Mouse (Mus musculus) heart, embryonic 14.5 days (tissue): ENCODE data around the gene Lactbl1. TPM values are rescaled to one million over a fixed set of nuclear protein-coding genes. Genes with fewer than 3 reads are reported as not detected.

Experiments used
- ATAC-seq: fragments of 200-750 bp; cut with Nextera tagmentation; 2 replicates; pipeline ENCODE4 v1.8.0; 2017; ENCODE audit warnings: low read depth, moderate TSS enrichment; ENCODE audit not compliant: insufficient number of reproducible peaks, insufficient read depth, low FRiP score
- H3K27ac ChIP-seq, 2 experiments: fragments of 200-500 bp in 1 of 2; fragments of 300-500 bp in 1 of 2; sonication (generic) in 1 of 2; replicated peaks in 1 of 2; 2 replicates each; pipeline ENCODE4 v1.5.1; 2012 to 2014; ENCODE audit warnings: low read depth in 2 of 2, low read length in 2 of 2, control low read depth in 1 of 2, mild to moderate bottlenecking in 1 of 2, mixed read lengths in 1 of 2; ENCODE audit not compliant: control insufficient read depth in 1 of 2, insufficient read depth in 1 of 2
- H3K27me3 ChIP-seq: fragments of 300-500 bp; sonication (generic); 2 replicates; pipeline ENCODE4 v1.6.1; 2014; ENCODE audit warnings: mild to moderate bottlenecking, low read length, control low read depth; ENCODE audit not compliant: control insufficient read depth, insufficient read depth
- H3K36me3 ChIP-seq: fragments of 300-500 bp; sonication (generic); 2 replicates; pipeline ENCODE4 v1.6.1; 2014; ENCODE audit warnings: mild to moderate bottlenecking, control low read depth, low read length, mixed read lengths; ENCODE audit not compliant: control insufficient read depth, insufficient read depth
- H3K4me1 ChIP-seq, 2 experiments: fragments of 200-500 bp in 1 of 2; fragments of 300-500 bp in 1 of 2; sonication (generic) in 1 of 2; 2 replicates each; pipeline ENCODE4 v1.6.1; 2012 to 2014; ENCODE audit warnings: low read length in 2 of 2, control low read depth in 1 of 2, mixed read lengths in 1 of 2; ENCODE audit not compliant: control insufficient read depth in 2 of 2, insufficient read depth in 2 of 2
- H3K4me2 ChIP-seq: fragments of 300-500 bp; sonication (generic); 2 replicates; pipeline ENCODE4 v1.6.1; 2014; ENCODE audit warnings: mild to moderate bottlenecking, low read length
- H3K4me3 ChIP-seq, 2 experiments: fragments of 200-500 bp in 1 of 2; fragments of 300-500 bp in 1 of 2; sonication (generic) in 1 of 2; 2 replicates each; pipeline ENCODE4 v1.5.1; 2012 to 2014; ENCODE audit warnings: low read length in 2 of 2, mild to moderate bottlenecking in 2 of 2, control low read depth in 1 of 2, low read depth in 1 of 2, moderate library complexity in 1 of 2; ENCODE audit not compliant: control insufficient read depth in 1 of 2, insufficient read depth in 1 of 2
- H3K9ac ChIP-seq: fragments of 300-500 bp; sonication (generic); 2 replicates; pipeline ENCODE4 v1.6.1; 2014; ENCODE audit warnings: mild to moderate bottlenecking, low read length
- H3K9me3 ChIP-seq: fragments of 300-500 bp; sonication (generic); 2 replicates; pipeline ENCODE4 v1.6.1; 2016; ENCODE audit warnings: low read length, control low read depth; ENCODE audit not compliant: control insufficient read depth
- WGBS: fragments of 180-500 bp; shearing (Covaris S2); extraction: QIAGEN DNeasy Blood & Tissue Kit; methylation state at CpG from one replicate; pipeline ENCODE4 v1.1.7; 2014; 5-methylcytosine and 5-hydroxymethylcytosine counted together
- polyA plus RNA-seq: library from polyadenylated mRNA; unstranded; fragments of >200 nt; fragmentation: Nextera tagmentation; extraction: Ambion mirVana; gene quantifications from 2 replicates; pipeline ENCODE4 v1.2.1, GENCODE M21; 2014

Gene Lactbl1
- polyA plus RNA-seq, 1 experiment from 2014 or later: not detected

DNA sequence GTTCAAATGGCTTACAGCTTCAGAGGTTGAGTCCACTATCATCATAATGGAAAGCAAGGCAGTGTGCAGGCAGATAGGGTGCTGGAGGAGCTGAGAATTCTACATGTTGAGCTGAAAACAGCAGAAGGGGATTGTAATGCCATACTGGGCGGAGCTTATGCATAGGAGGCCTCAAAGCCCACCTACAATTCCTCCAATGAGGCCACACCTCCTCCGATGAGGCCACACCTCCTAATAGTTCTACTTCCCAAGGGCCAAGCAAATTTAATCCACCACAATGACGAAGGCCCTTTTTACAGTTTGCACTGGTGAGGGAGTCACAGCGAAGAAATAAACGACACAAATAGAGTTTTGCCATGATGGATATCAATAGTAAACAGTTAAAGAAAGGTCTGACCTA is 14.1 kb downstream of the Lactbl1 start:
- H3K27me3 ChIP-seq: peaks cover 38% of the 10 kb centered on the region
- H3K27ac ChIP-seq: no peak overlapping the region
- H3K9ac ChIP-seq: no peak overlapping the region
- no peak overlapping the region for H3K4me3 ChIP-seq
- 54% methylated on average over 5 of the region's 5 CpGs for WGBS
- H3K4me2 ChIP-seq: no peak overlapping the region
- H3K4me1 ChIP-seq: peaks cover 4 to 13% of the 10 kb centered on the region in 2 experiments; a peak in 3 of 4 replicates
- H3K36me3 ChIP-seq: no peaks in the 10 kb centered on the region
- ATAC-seq: no peak
- H3K9me3 ChIP-seq: no peaks in the 10 kb centered on the region

DNA sequence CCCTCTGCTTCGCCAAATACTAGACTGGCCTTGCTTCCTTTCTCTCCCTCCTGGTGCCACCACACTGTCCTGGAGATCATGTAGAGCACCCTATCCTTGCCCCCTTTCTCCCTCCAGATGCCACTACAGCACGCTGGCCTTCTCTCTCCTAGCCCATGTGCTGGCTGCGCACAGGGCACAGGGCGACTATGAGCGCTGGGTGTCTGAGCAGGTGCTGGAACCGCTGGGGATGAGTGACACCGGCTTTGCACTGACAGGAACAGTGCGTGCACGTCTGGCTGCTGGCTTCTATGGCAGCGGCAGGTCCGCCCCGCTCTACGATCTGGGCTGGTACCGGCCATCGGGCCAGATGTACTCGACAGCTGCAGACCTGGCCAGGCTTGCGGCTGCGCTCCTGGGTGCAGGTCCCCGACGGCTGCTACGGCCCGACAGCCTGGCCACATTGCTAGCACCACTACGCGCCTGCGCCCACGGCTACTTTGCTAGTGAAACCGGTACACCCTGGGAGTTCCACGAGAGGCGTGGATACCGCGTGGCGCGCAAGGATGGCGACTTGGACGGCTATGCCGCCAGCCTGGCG is 14.7 kb downstream of the Lactbl1 start:
- no peak; the same call in 1 of the 2 replicates for ATAC-seq
- 15% methylated on average over 37 of the region's 37 CpGs for WGBS

DNA sequence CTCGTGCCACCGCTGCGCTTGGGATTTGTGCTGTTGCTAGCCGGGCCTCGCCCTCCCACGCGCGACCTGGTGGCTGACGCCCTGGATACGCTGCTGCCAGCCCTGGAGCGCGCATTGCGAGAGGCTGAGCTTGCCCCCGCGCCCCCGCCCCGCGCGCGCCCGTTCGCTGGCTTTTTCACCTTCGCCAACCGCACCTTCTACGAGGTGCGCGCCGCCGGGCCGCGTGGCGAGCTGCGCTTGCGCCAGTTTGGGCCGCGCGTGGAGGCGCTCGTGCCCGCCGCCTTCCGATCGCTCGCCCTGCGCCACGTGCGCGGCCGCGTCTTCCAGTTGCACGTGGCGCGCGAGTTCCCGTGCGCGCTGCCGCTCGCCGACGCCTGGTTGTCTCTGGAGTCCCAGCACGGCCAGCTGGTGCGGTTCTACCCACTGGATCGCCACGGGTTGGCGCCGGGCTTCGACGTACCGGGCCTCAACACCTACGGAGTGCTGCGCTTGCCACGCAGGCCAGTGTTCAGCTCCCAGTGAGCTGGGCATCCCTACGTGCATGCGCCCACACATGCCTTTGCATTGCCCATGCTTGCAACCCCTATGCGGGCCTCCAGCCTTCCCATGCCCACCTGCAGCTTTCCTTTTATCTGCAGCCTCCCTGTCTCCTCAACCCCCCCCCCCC is 15.3 kb downstream of the Lactbl1 start:
- 4% methylated on average over 76 of the region's 76 CpGs for WGBS
- Histone ChIP-seq H3K4me1 (peaks cover 4 to 10% of the 10 kb centered on the region in 2 experiments; a peak in 3 of 4 replicates), H3K9me3 (no peaks in the 10 kb centered on the region), H3K4me3 (peak overlapping the region; percentile 46 to 48), H3K27ac (no peak overlapping the region), H3K36me3 (no peaks in the 10 kb centered on the region), H3K27me3 (peaks cover 38% of the 10 kb centered on the region), H3K9ac (peak overlapping the region; percentile 62), H3K4me2 (peak overlapping the region; percentile 96)
- ATAC-seq: no peak

More for the DNA sequence above, 14.7 kb downstream of the Lactbl1 start:
- Histone ChIP-seq H3K27ac (no peak overlapping the region), H3K36me3 (no peaks in the 10 kb centered on the region), H3K4me2 (peak overlapping the region; percentile 96), H3K9me3 (no peaks in the 10 kb centered on the region), H3K9ac (peak overlapping the region; percentile 62), H3K27me3 (peaks cover 38% of the 10 kb centered on the region), H3K4me3 (peak overlapping the region; percentile 46 to 48), H3K4me1 (peaks cover 4 to 10% of the 10 kb centered on the region in 2 experiments; a peak in 3 of 4 replicates)

DNA sequence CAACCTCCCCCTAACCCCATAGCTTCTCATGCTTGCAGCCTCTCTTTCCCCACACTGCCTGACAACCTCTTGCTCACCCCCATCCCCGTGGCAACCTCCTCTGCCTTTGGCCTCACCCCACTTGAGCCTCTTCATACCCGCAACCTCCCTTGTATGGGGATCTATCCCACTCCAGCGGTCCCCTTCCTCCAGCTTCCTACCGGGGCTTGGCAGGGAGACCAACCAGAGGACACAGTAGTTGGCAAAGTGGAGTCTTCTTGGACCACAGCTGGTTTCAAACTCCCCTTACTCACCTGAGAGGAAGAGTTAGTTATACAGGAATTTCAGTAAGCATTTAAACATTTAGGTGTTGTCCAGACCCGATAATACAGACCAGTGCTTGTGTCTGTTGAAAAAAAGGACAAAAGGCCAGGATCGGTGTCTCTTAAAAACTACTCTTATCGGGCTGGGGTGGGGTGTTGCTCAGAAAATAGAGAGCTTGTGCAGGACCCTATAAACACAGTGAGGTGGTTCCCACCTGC is 15.9 kb downstream of the Lactbl1 start:
- Histone ChIP-seq H3K27ac (no peak overlapping the region), H3K9ac (no peak overlapping the region), H3K36me3 (no peaks in the 10 kb centered on the region), H3K4me1 (peaks cover 4 to 10% of the 10 kb centered on the region in 2 experiments; a peak in 3 of 4 replicates), H3K9me3 (no peaks in the 10 kb centered on the region), H3K4me2 (no peak overlapping the region), H3K4me3 (no peak overlapping the region), H3K27me3 (peaks cover 38% of the 10 kb centered on the region)
- 35% methylated on average over 7 of the region's 7 CpGs for WGBS
- ATAC-seq: no peak

DNA sequence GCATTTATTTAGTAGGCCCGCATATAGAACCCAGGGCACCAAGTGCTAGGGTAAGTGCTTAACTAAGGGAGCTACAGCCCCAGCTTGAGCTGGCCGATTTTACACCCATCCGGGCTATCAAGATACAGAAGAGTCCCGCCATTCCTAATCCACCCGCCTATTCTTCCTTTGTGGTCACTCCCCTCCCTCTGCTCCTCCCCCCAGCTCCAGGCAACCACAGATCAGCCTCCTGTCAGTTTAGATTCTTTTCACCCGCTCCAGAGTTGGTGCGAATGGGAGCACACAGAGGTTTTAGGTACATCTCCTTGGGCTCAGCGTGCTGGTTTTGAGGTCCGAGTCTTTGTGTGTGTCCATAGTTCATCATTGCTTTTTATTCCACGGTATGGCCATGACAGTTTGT is 16.5 kb downstream of the Lactbl1 start:
- H3K9ac ChIP-seq: no peak overlapping the region
- no peak for ATAC-seq
- no peaks in the 10 kb centered on the region for H3K36me3 ChIP-seq
- H3K4me3 ChIP-seq: no peak overlapping the region
- H3K4me1 ChIP-seq: peaks cover 4 to 10% of the 10 kb centered on the region in 2 experiments; a peak in 3 of 4 replicates
- no peaks in the 10 kb centered on the region for H3K9me3 ChIP-seq
- no peak overlapping the region for H3K27ac ChIP-seq
- WGBS: 11% methylated on average over 10 of the region's 10 CpGs
- H3K4me2 ChIP-seq: peak overlapping the region; percentile 23; the same call in 1 of the 2 replicates
- H3K27me3 ChIP-seq: peaks cover 38% of the 10 kb centered on the region

DNA sequence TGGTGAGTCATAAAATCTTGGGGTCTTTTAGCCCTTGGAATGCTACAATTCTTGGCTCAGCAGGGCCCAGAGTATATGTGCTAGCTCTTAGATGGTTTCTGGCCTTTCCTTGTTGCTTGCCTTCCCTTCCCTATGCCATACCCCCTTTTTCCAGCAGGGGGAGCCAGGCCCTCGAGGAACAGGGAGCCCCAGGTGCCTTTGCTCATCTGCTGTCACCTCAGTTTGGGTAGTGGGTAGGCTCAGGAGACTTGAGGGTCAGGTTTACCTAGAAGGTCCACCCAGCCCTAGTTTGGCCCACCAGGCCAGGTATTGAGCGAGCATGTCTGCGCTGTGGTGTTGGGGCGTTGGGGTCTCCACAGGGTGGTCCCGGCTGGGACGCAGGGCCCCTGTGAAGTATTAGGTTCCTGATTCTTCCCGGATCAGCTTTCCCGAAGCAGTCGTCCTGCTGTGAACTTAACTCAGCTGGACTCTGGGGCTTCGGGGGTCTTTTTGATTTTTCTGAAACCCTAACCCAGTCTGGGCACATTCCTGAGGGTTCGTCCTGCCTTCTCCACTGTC is 26.6 kb downstream of the Lactbl1 start:
- ATAC-seq: no peak
- Histone ChIP-seq H3K27ac (no peak overlapping the region), H3K36me3 (no peaks in the 10 kb centered on the region), H3K4me2 (peak overlapping the region; percentile 49), H3K27me3 (peaks cover 29% of the 10 kb centered on the region), H3K4me3 (no peak overlapping the region), H3K9ac (no peak overlapping the region), H3K9me3 (peaks cover 6% of the 10 kb centered on the region), H3K4me1 (peaks cover 14 to 23% of the 10 kb centered on the region in 2 experiments)
- 8% methylated on average over 11 of the region's 11 CpGs for WGBS

DNA sequence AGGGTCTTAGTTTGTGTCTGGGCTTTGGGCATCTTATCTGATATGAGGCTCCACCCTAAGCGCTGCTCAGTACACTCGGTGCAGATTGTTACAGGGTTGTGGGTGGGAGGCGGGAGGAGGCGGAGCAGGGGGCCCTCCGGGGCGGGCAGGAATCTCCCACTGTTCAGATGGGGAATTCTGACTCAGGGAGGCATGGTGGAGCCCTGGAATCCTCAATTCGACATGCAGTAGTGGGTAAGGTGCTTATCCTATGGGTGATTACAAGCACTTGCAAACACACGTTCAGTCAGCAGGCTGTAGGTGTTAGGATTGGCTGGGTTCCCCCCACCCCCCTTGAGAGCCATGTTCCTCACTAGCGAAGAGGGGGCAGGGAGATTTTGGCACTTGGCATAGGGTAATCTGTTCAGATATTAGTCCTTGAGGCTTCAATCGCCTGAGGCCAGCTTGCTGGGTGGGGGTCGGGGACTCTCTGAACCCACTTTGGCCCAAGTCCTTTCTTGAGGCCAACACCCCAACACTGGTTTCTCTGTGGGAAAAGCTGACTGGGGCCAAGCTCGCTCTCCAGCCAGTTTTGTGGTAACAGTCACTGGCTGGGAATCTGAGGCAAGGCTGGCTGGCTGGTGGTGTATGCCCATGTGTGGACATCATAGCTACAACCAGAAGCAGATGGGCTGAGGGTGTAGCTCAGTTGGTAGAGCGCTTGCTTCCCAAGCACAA is 27.2 kb downstream of the Lactbl1 start:
- no peaks in the 10 kb centered on the region for H3K36me3 ChIP-seq
- H3K27ac ChIP-seq: no peak overlapping the region
- H3K4me2 ChIP-seq: peak overlapping the region; percentile 49
- no peak for ATAC-seq
- peaks cover 14 to 23% of the 10 kb centered on the region in 2 experiments for H3K4me1 ChIP-seq
- H3K4me3 ChIP-seq: no peak overlapping the region
- peaks cover 29% of the 10 kb centered on the region for H3K27me3 ChIP-seq
- whole genome bisulfite sequencing: 27% methylated on average over 13 of the region's 13 CpGs
- peaks cover 6% of the 10 kb centered on the region for H3K9me3 ChIP-seq
- no peak overlapping the region for H3K9ac ChIP-seq
